In the genomic region with DNA sequence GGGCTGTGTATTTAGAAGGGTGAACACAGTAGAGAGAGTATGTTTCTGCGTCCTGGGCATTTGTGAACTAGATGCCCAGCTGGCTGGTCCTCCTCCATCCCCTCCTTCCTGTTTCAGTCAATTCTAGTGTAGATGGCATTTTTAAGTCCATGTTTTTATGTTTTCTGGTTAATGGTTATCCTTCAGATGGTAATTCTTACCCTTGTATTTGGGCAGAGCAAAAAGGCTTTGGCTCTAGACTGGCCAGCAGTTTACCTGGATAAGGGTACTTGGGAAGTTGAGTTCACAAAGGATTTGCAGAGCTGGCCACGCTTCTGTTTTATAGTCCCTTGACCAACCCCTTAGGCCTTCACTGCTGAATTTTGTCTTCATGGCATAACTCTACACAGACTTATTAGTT, we compare ENCODE assay signal across 21 mouse cellular contexts. TPM values are rescaled to one million over a fixed set of nuclear protein-coding genes. Genes with fewer than 3 reads are reported as not detected.
"Had no signal": no experiment of that assay in that cellular context is flagged by ENCODE, and none has a peak within 500 bp of the region (broad histone marks: within the 10 kb centered on the region; RNA-seq: fewer than 3 reads in every experiment).

No protein-coding gene starts in this region.

- H3K4me3 ChIP-seq: limb, embryonic 15.5 days; liver, embryonic 15.5 days; midbrain, embryonic 10.5 days; myocyte; neural tube, embryonic 15.5 days had no signal

- H3K27ac ChIP-seq: limb, embryonic 15.5 days; liver, embryonic 15.5 days; midbrain, embryonic 10.5 days; neural tube, embryonic 15.5 days had no signal

- H3K27me3 ChIP-seq: limb, embryonic 15.5 days; liver, embryonic 15.5 days; neural tube, embryonic 15.5 days had no signal

- H3K9me3 ChIP-seq: limb, embryonic 15.5 days; liver, embryonic 15.5 days; midbrain, embryonic 10.5 days; neural tube, embryonic 15.5 days had no signal

- H3K4me2 ChIP-seq: limb, embryonic 15.5 days; liver, embryonic 15.5 days; lung, embryonic 14.5 days; neural tube, embryonic 15.5 days had no signal

- DNase-seq: layer of hippocampus, adult 9-11 months; layer of hippocampus, postnatal 36 days; lung, embryonic 14.5 days; lung, postnatal 10 days; lung, postnatal 4 days; midbrain, embryonic 14.5 days; right cerebral cortex, adult 18-20 months; right cerebral cortex, postnatal 25 days; thymus, postnatal 4 days had no signal

- H3K9ac ChIP-seq: limb, embryonic 15.5 days; liver, embryonic 15.5 days; lung, embryonic 14.5 days; neural tube, embryonic 15.5 days had no signal

- H3K36me3 ChIP-seq: limb, embryonic 15.5 days; neural tube, embryonic 15.5 days had no signal

RNA-seq across cellular contexts. Expression of gene Olfr1373, which starts 39.3 kb away (rescaled TPM):
- total RNA-seq: layer of hippocampus, adult 18-20 months; layer of hippocampus, postnatal 36 days; left cerebral cortex, adult 8-10 months; left cerebral cortex, postnatal 25 days had no signal
- polyA plus RNA-seq: limb, embryonic 11.5 days; limb, embryonic 15.5 days; liver, embryonic 15.5 days; lung, embryonic 14.5 days; midbrain, embryonic 10.5 days; midbrain, embryonic 14.5 days; myocyte; neural tube, embryonic 11.5 days; neural tube, embryonic 15.5 days; small intestine, adult 2 months; stomach, embryonic 16.5 days had no signal
